Mouse (Mus musculus) midbrain, embryonic 16.5 days (tissue): Measurements from ENCODE around the gene Dcun1d1. TPM values are rescaled to one million over a fixed set of nuclear protein-coding genes. Genes with fewer than 3 reads are reported as not detected.

Source experiments
- ATAC-seq: fragments of 200-750 bp; cut with Nextera tagmentation; 2 replicates; pipeline ENCODE4 v1.8.0; 2017; ENCODE audit warnings: moderate TSS enrichment
- H3K27ac ChIP-seq: fragments of 300-500 bp; sonication (generic); 2 replicates; pipeline ENCODE4 v1.5.1; 2014; ENCODE audit warnings: mild to moderate bottlenecking, low read length, mixed read lengths
- H3K27me3 ChIP-seq: fragments of 300-500 bp; sonication (generic); 2 replicates; pipeline ENCODE4 v1.6.1; 2014; ENCODE audit warnings: low read depth, low read length, mixed read lengths; ENCODE audit not compliant: control insufficient read depth, insufficient read depth
- H3K36me3 ChIP-seq: fragments of 300-500 bp; sonication (generic); 2 replicates; pipeline ENCODE4 v1.6.1; 2014; ENCODE audit warnings: mild to moderate bottlenecking, low read length, moderate library complexity, mixed read lengths; ENCODE audit not compliant: control insufficient read depth, insufficient read depth
- H3K4me1 ChIP-seq: fragments of 300-500 bp; sonication (generic); 2 replicates; pipeline ENCODE4 v1.6.1; 2014; ENCODE audit warnings: mild to moderate bottlenecking, low read length, mixed read lengths; ENCODE audit not compliant: control insufficient read depth, insufficient read depth
- H3K4me2 ChIP-seq: fragments of 300-500 bp; sonication (generic); 2 replicates; pipeline ENCODE4 v1.6.1; 2014; ENCODE audit warnings: mild to moderate bottlenecking, low read length, mixed read lengths
- H3K4me3 ChIP-seq: fragments of 300-500 bp; sonication (generic); 2 replicates; pipeline ENCODE4 v1.5.1; 2014; ENCODE audit warnings: low read depth, mild to moderate bottlenecking, low read length, moderate library complexity, mixed read lengths
- H3K9ac ChIP-seq: fragments of 300-500 bp; sonication (generic); 2 replicates; pipeline ENCODE4 v1.6.1; 2014; ENCODE audit warnings: low read depth, low read length, mixed read lengths
- H3K9me3 ChIP-seq: fragments of 300-500 bp; sonication (generic); replicated peaks from 2 replicates; pipeline ENCODE4 v1.6.1; 2014; ENCODE audit warnings: mild to moderate bottlenecking, low read length, mixed read lengths; ENCODE audit not compliant: control insufficient read depth, poor library complexity, severe bottlenecking
- WGBS: fragments of 180-500 bp; shearing (Covaris S2); extraction: QIAGEN DNeasy Blood & Tissue Kit; methylation state at CpG from one replicate; pipeline ENCODE4 v1.1.7; 2014; 5-methylcytosine and 5-hydroxymethylcytosine counted together
- polyA plus RNA-seq: library from polyadenylated mRNA; unstranded; fragments of >200 nt; fragmentation: Nextera tagmentation; extraction: Ambion mirVana; gene quantifications from 2 replicates; pipeline ENCODE4 v1.2.1, GENCODE M21; 2015

Dcun1d1 gene
- polyA plus RNA-seq, 1 experiment from 2014 or later: 107 TPM

- 95% methylated on average over 2 of the region's 2 CpGs for WGBS
- Histone ChIP-seq H3K27ac (no peak overlapping the region), H3K36me3 (peaks cover 8% of the 10 kb centered on the region; the same call in 1 of the 2 replicates), H3K9ac (no peak overlapping the region), H3K4me1 (no peaks in the 10 kb centered on the region), H3K4me3 (no peak overlapping the region), H3K27me3 (no peaks in the 10 kb centered on the region), H3K9me3 (no peaks in the 10 kb centered on the region), H3K4me2 (no peak overlapping the region)
- ATAC-seq: no peak
These were observed 47.7 kb downstream of the Dcun1d1 start for GRCm38 (mm10) chr3:35889531-35889930.

- H3K4me1 ChIP-seq: no peaks in the 10 kb centered on the region
- H3K27ac ChIP-seq: no peak overlapping the region
- ATAC-seq: no peak
- H3K36me3 ChIP-seq: no peaks in the 10 kb centered on the region
- no peak overlapping the region for H3K4me2 ChIP-seq
- H3K27me3 ChIP-seq: no peaks in the 10 kb centered on the region
- H3K9ac ChIP-seq: no peak overlapping the region
- no peaks in the 10 kb centered on the region for H3K9me3 ChIP-seq
- H3K4me3 ChIP-seq: no peak overlapping the region
These were observed 54.0 kb downstream of the Dcun1d1 start for GRCm38 (mm10) chr3:35883267-35883666.

GRCm38 (mm10) chr3:35849326-35849725 lies 87.9 kb downstream of the Dcun1d1 start:
- Histone ChIP-seq H3K4me3 (no peak overlapping the region), H3K27ac (no peak overlapping the region), H3K9me3 (no peaks in the 10 kb centered on the region), H3K4me1 (no peaks in the 10 kb centered on the region), H3K4me2 (no peak overlapping the region), H3K36me3 (peaks cover 4% of the 10 kb centered on the region; the same call in 1 of the 2 replicates), H3K27me3 (no peaks in the 10 kb centered on the region), H3K9ac (no peak overlapping the region)
- 91% methylated on average over 9 of the region's 9 CpGs for WGBS
- no peak for ATAC-seq

Other genes with a start within 250 kb of the Dcun1d1 start
- gene Atp11b, start 183.3 kb downstream of the Dcun1d1 start, polyA plus RNA-seq: 40.0 and 44.3 TPM in 2 replicates
- 27.4 and 28.1 TPM in 2 replicates for gene Mccc1, start 63.2 kb upstream of the Dcun1d1 start, polyA plus RNA-seq
- not detected in 2 replicates for gene Ccdc144b, start 116.1 kb upstream of the Dcun1d1 start, polyA plus RNA-seq
- gene Acad9, start 128.5 kb upstream of the Dcun1d1 start, polyA plus RNA-seq: 89.5 and 102 TPM in 2 replicates
- gene D3Ertd254e, start 213.6 kb upstream of the Dcun1d1 start, polyA plus RNA-seq: 15.0 and 16.7 TPM in 2 replicates